Mouse (Mus musculus): ENCODE results near the gene Tmem135. TPM values are rescaled to one million over a fixed set of nuclear protein-coding genes. Genes with fewer than 3 reads are reported as not detected.

The Tmem135 gene
- total and polyA plus RNA-seq, 3 experiments = 27.2 to 45.1 (median 43.2) TPM

DNA sequence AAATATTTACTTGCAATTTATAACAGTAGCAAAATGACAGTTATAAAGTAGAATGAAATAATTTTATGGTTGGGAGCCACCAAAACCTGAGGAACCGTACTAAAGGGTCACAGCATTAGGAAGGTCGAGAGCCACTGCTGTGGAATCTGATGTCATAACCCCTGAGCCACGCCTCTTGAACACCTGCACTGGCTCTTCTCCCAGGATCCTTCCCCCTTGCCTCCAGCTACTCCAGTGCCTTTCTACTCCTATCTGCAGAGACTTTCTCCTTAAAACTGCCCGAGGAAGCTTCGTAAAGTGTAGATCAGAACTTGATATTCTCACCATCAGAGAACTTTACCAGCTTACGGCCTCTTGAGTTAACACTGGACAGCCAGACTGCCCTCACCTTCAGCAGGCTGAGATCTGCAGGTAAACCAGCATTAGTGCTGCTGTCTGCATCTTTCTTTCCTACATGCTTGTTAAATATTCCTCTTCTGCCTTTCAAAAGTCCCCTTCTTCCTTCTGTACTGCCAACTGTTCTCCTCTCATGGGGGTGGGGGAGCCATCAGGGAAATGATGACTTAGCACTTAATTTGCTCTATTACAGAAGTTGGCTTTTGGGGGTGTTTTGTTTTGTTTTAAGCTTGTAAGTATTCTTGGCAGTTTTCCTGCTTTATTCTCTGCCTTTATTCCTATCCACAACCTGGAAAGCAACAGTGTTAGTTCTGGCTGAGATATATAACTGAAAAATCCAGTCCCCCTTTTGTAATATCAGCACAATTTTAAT lies 242.2 kb downstream of the Tmem135 start:
- no peak overlapping the region for H3K27ac ChIP-seq
- 79% methylated on average over 6 of the region's 6 CpGs for WGBS
- intact Hi-C loops (cut with DNase I) = loop anchor here (10.0 kb wide), 1 partner anchor 203 kb away; no protein-coding TSS in a partner anchor

DNA sequence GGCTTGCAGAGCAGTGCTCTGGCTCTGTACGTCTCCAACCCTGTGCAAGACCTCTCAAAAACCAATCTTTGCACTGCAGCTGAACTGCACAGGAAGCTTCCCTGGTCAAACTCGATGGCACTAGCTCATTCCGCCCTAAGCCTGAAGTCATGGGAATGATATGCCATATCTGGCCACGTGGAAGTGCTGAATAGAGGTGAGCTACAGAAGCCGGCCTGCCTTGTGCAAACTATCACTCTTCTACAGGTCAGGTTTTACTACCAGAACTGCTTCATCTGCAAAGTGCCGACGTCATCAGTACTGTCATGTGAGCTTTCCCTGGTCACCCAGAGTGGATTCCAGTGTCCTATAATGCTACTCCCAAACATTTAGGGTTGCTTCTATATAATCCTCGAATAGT lies 246.7 kb downstream of the Tmem135 start:
- peaks cover 4% of the 10 kb centered on the region for H3K36me3 ChIP-seq (ENCODE audit: control insufficient read depth, insufficient read depth, low read length)
- no peak for DNase-seq
- H3K27ac ChIP-seq = no peak overlapping the region
- 52% methylated on average over 8 of the region's 8 CpGs for WGBS
- no peak for TF ChIP-seq EP300 (IDR thresholded peaks at IDR 0.05; ENCODE audit: insufficient read depth, low read depth, low read length)
- no peak for TF ChIP-seq POLR2A (IDR thresholded peaks at IDR 0.05; ENCODE audit: insufficient read depth, low read depth, low read length)
- no peaks in the 10 kb centered on the region for H3K27me3 ChIP-seq (ENCODE audit: control insufficient read depth, insufficient read depth, low read length)
- H3K9ac ChIP-seq (ENCODE audit: low read depth, low read length) = no peak overlapping the region
- no peaks in the 10 kb centered on the region for H3K4me1 ChIP-seq (ENCODE audit: control insufficient read depth, insufficient read depth, low read length)
- H3K4me3 ChIP-seq = no peak overlapping the region
- intact Hi-C loops (cut with DNase I) = no loop called here
- no peaks in the 10 kb centered on the region for H3K79me2 ChIP-seq (replicated peaks; ENCODE audit: control insufficient read depth, insufficient read depth, low read length)

More for the DNA sequence above, 242.2 kb downstream of the Tmem135 start:
- no peak for DNase-seq
- no peaks in the 10 kb centered on the region for H3K36me3 ChIP-seq (ENCODE audit: control insufficient read depth, insufficient read depth, low read length)
- TF ChIP-seq CTCF (IDR thresholded peaks at IDR 0.05) (no peak), EP300 (IDR thresholded peaks at IDR 0.05; ENCODE audit: insufficient read depth, low read depth, low read length) (no peak), POLR2A (IDR thresholded peaks at IDR 0.05; ENCODE audit: insufficient read depth, low read depth, low read length) (no peak)
- H3K4me3 ChIP-seq = no peak overlapping the region
- no peaks in the 10 kb centered on the region for H3K27me3 ChIP-seq (ENCODE audit: control insufficient read depth, insufficient read depth, low read length)
- no peaks in the 10 kb centered on the region for H3K79me2 ChIP-seq (replicated peaks; ENCODE audit: control insufficient read depth, insufficient read depth, low read length)
- no peak overlapping the region for H3K9ac ChIP-seq (ENCODE audit: low read depth, low read length)
- H3K4me1 ChIP-seq (ENCODE audit: control insufficient read depth, insufficient read depth, low read length) = no peaks in the 10 kb centered on the region

DNA sequence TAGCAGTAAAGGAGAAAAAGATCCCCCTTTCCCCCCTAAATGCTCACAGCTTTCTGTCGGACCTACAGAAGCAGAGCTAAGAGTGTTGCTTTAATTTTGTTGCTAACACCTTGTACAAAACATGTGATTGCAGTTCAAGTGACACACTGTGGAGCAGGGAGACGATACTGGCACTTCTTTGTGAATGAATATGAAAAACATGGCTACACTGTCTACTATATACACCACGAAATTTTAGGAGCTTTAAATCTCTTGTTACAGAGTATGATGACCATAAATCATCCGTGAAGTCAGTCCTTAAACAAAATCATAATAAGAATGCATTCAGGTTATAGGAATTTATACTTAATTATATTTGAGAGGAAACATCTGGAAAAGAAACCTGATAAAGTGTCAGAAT lies 247.4 kb downstream of the Tmem135 start:
- H3K27ac ChIP-seq = no peak overlapping the region
- no peak for TF ChIP-seq POLR2A (IDR thresholded peaks at IDR 0.05; ENCODE audit: insufficient read depth, low read depth, low read length)
- no peak for TF ChIP-seq CTCF (IDR thresholded peaks at IDR 0.05)
- TF ChIP-seq EP300 (IDR thresholded peaks at IDR 0.05; ENCODE audit: insufficient read depth, low read depth, low read length) = no peak

DNA sequence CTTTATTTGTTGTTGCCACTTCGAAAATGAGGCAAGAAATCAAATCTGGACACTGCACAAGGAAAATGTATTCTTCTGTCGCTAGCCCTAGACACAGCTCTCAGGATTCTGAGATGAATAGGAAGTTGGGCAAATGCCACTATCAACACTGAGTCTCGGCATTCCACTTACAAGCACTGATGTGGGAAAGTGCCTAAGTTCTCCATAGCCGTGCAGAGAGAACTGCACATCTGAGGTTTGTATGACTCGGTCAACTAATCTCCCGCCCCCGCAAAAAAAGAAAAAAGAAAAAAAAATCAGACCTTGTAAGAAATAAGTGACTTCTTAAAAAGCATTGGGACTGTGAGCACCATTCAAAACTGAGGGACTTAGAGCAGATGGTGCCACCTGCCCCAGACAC lies 248.3 kb downstream of the Tmem135 start:
- Histone ChIP-seq H3K27me3 (ENCODE audit: control insufficient read depth, insufficient read depth, low read length) (no peaks in the 10 kb centered on the region), H3K9ac (ENCODE audit: low read depth, low read length) (no peak overlapping the region), H3K4me3 (no peak overlapping the region), H3K36me3 (ENCODE audit: control insufficient read depth, insufficient read depth, low read length) (peaks cover 4% of the 10 kb centered on the region), H3K4me1 (ENCODE audit: control insufficient read depth, insufficient read depth, low read length) (no peaks in the 10 kb centered on the region), H3K79me2 (replicated peaks; ENCODE audit: control insufficient read depth, insufficient read depth, low read length) (no peaks in the 10 kb centered on the region), H3K27ac (no peak overlapping the region)
- no peak for DNase-seq
- intact Hi-C loops (cut with DNase I) = no loop called here
- TF ChIP-seq CTCF (IDR thresholded peaks at IDR 0.05) = no peak
- no peak for TF ChIP-seq EP300 (IDR thresholded peaks at IDR 0.05; ENCODE audit: insufficient read depth, low read depth, low read length)
- TF ChIP-seq POLR2A (IDR thresholded peaks at IDR 0.05; ENCODE audit: insufficient read depth, low read depth, low read length) = no peak
- 49% methylated on average over 7 of the region's 7 CpGs for WGBS

More for the DNA sequence above, 247.4 kb downstream of the Tmem135 start:
- intact Hi-C loops (cut with DNase I) = no loop called here
- Histone ChIP-seq H3K9ac (ENCODE audit: low read depth, low read length) (no peak overlapping the region), H3K36me3 (ENCODE audit: control insufficient read depth, insufficient read depth, low read length) (peaks cover 4% of the 10 kb centered on the region), H3K79me2 (replicated peaks; ENCODE audit: control insufficient read depth, insufficient read depth, low read length) (no peaks in the 10 kb centered on the region), H3K4me3 (no peak overlapping the region), H3K27me3 (ENCODE audit: control insufficient read depth, insufficient read depth, low read length) (no peaks in the 10 kb centered on the region), H3K4me1 (ENCODE audit: control insufficient read depth, insufficient read depth, low read length) (no peaks in the 10 kb centered on the region)
- 80% methylated on average over 4 of the region's 4 CpGs for WGBS
- no peak for DNase-seq

DNA sequence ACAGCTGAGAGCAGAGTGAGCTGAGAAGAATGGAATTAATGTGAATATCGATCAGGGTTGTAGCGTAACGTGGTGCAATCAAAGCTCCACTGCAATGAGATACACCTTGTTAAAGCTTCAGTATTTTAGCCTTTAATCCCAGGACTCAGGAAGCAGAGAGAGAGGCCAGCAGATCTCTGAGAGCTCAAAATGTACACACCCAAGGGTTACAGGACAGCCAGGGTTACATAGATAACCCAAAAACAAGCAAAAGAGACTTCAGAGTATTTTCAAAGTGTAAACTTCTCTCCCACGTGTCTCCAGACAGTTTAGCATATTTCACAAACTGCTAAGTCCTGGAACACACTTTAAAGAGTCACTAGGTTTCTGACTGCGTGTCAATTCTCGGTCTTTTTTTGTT lies 248.8 kb downstream of the Tmem135 start:
- intact Hi-C loops (cut with DNase I) = no loop called here

DNA sequence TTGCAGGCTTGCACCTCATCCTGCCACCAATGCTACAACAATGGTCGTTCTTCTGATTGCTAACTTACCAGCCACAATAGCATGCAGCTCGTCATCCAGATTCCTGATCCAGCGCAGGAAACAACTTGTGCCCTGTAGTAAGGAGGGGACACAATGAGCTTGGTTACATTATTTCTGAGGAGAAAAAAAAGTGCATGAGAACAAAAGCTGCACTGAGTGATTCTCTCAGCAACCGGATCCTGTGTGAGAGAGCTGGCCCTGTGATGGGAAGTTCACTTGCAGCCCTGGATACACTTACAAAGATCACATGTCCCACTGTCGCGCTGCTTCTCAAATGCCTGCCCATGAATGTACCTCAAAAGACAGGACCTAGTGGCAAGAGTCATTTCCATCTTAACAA lies 252.7 kb downstream of the Tmem135 start:
- TF ChIP-seq CTCF (IDR thresholded peaks at IDR 0.05) (no peak), EP300 (IDR thresholded peaks at IDR 0.05; ENCODE audit: insufficient read depth, low read depth, low read length) (no peak), POLR2A (IDR thresholded peaks at IDR 0.05; ENCODE audit: insufficient read depth, low read depth, low read length) (no peak)
- Histone ChIP-seq H3K27ac (no peak overlapping the region; the same call in 1 of the 2 replicates), H3K79me2 (replicated peaks; ENCODE audit: control insufficient read depth, insufficient read depth, low read length) (no peaks in the 10 kb centered on the region), H3K9ac (ENCODE audit: low read depth, low read length) (no peak overlapping the region), H3K36me3 (ENCODE audit: control insufficient read depth, insufficient read depth, low read length) (peaks cover 4% of the 10 kb centered on the region), H3K27me3 (ENCODE audit: control insufficient read depth, insufficient read depth, low read length) (no peaks in the 10 kb centered on the region), H3K4me3 (no peak overlapping the region), H3K4me1 (ENCODE audit: control insufficient read depth, insufficient read depth, low read length) (no peaks in the 10 kb centered on the region)
- no peak for DNase-seq
- intact Hi-C loops (cut with DNase I) = no loop called here
- WGBS = 65% methylated on average over 6 of the region's 6 CpGs

More for the DNA sequence above, 248.8 kb downstream of the Tmem135 start:
- no peaks in the 10 kb centered on the region for H3K27me3 ChIP-seq (ENCODE audit: control insufficient read depth, insufficient read depth, low read length)
- no peak overlapping the region for H3K9ac ChIP-seq (ENCODE audit: low read depth, low read length)
- H3K79me2 ChIP-seq (replicated peaks; ENCODE audit: control insufficient read depth, insufficient read depth, low read length) = no peaks in the 10 kb centered on the region
- TF ChIP-seq POLR2A (IDR thresholded peaks at IDR 0.05; ENCODE audit: insufficient read depth, low read depth, low read length) (no peak), EP300 (IDR thresholded peaks at IDR 0.05; ENCODE audit: insufficient read depth, low read depth, low read length) (no peak), CTCF (IDR thresholded peaks at IDR 0.05) (no peak)
- H3K36me3 ChIP-seq (ENCODE audit: control insufficient read depth, insufficient read depth, low read length) = peaks cover 4% of the 10 kb centered on the region
- H3K4me1 ChIP-seq (ENCODE audit: control insufficient read depth, insufficient read depth, low read length) = no peaks in the 10 kb centered on the region
- H3K27ac ChIP-seq = no peak overlapping the region; the same call in 1 of the 2 replicates
- WGBS = 65% methylated on average over 6 of the region's 6 CpGs
- no peak overlapping the region for H3K4me3 ChIP-seq
- no peak for DNase-seq

Data from heart, adult 2 months (tissue).